Mouse (Mus musculus): ENCODE results near the gene Manba.

DNA sequence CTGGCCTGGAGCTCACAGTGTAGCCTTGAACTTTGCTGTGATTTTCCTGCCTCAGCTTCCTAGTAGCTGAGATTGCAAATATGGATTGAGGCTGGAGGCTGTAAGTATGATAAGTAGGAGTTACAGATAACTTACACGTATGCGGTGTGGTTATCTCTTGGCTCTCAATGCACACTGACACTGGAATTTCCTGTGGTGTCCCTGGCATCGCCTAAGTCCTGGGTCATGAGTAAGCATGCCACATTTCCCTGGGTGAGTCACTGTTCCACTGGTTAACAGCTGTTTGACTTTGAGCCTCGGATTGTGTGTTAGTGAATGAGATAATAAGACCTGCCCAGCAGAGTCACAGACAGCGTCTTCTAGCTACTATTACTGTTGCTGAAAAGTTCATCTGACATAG lies 13.5 kb downstream of the Manba start:
- TF ChIP-seq POLR2A (IDR thresholded peaks at IDR 0.05; ENCODE audit: insufficient read length, low read depth) (no peak), TCF3 (IDR thresholded peaks at IDR 0.05; ENCODE audit: insufficient read length, low read depth) (no peak), MYOG (IDR thresholded peaks at IDR 0.05; ENCODE audit: control insufficient read depth in 1 of 3, insufficient read depth in 1 of 3, insufficient read length in 2 of 3, low read depth in 2 of 3) (peak; percentile 54 to 92 (median 86)), MYOD1 (IDR thresholded peaks at IDR 0.05; ENCODE audit: control insufficient read depth in 1 of 3, insufficient read length in 2 of 3, low read depth in 2 of 3) (peak; percentile 64 to 92 (median 87)), USF1 (IDR thresholded peaks at IDR 0.05; ENCODE audit: low read depth) (no peak)
